Mouse (Mus musculus) erythroblast, embryonic 14.5 days (primary cell): ENCODE results near the gene Fam81a.

Experiments
- GATA1 ChIP-seq: IDR thresholded peaks from 2 replicates; pipeline ENCODE4 v1.6.1; 2012; ENCODE audit warnings: low read length, inconsistent platforms, mixed read lengths
- TAL1 ChIP-seq: IDR thresholded peaks from 3 replicates; pipeline ENCODE4 v1.6.1; 2012; ENCODE audit warnings: low read length, inconsistent platforms, mixed read lengths

GRCm38 (mm10) chr9:70108151-70108550, 34.2 kb downstream of the Fam81a start:
- TF ChIP-seq TAL1 (no peak), GATA1 (no peak)
